In genomic region chr5:55551154-55551553, GRCm38 (mm10) we compare ENCODE assay signal across 15 mouse cellular contexts.
"Had no signal": no experiment of that assay in that cellular context is flagged by ENCODE, and none has a peak within 500 bp of the region (broad histone marks: within the 10 kb centered on the region; RNA-seq: fewer than 3 reads in every experiment).

No protein-coding gene starts in this region.

- H3K4me3 ChIP-seq: limb, embryonic 15.5 days; liver, embryonic 12.5 days; midbrain, embryonic 10.5 days; myocyte; neural tube, embryonic 13.5 days had no signal

- DNase-seq: kidney, adult 8-10 months; kidney, postnatal 36 days; layer of hippocampus, adult 9-11 months; layer of hippocampus, postnatal 36 days; lung, embryonic 14.5 days; lung, postnatal 10 days; lung, postnatal 4 days; retina, postnatal 1 day; thymus, postnatal 36 days had no signal

- H3K4me1 ChIP-seq: limb, embryonic 15.5 days; liver, embryonic 12.5 days; midbrain, embryonic 10.5 days; neural tube, embryonic 13.5 days had no signal

- H3K36me3 ChIP-seq: limb, embryonic 15.5 days; liver, embryonic 12.5 days; midbrain, embryonic 10.5 days; neural tube, embryonic 13.5 days had no signal

- H3K4me2 ChIP-seq: limb, embryonic 15.5 days; liver, embryonic 12.5 days; lung, embryonic 14.5 days; neural tube, embryonic 13.5 days had no signal

- H3K9ac ChIP-seq: limb, embryonic 15.5 days; liver, embryonic 12.5 days; lung, embryonic 14.5 days; neural tube, embryonic 13.5 days had no signal

- H3K27ac ChIP-seq: kidney, postnatal 0 days; limb, embryonic 15.5 days; liver, embryonic 12.5 days; midbrain, embryonic 10.5 days; neural tube, embryonic 13.5 days had no signal

- H3K27me3 ChIP-seq: limb, embryonic 15.5 days; liver, embryonic 12.5 days; neural tube, embryonic 13.5 days had no signal

- ATAC-seq: liver, embryonic 12.5 days had no signal

- H3K9me3 ChIP-seq: limb, embryonic 15.5 days; liver, embryonic 12.5 days; midbrain, embryonic 10.5 days; neural tube, embryonic 13.5 days had no signal
